Mouse (Mus musculus): Measurements from ENCODE around the gene Il18rap.
"Not testable (repeated sequence)": the region's sequence is repeated elsewhere in the genome, so short reads cannot be mapped to it uniquely, and the experiment has no call there.

The Il18rap gene

DNA sequence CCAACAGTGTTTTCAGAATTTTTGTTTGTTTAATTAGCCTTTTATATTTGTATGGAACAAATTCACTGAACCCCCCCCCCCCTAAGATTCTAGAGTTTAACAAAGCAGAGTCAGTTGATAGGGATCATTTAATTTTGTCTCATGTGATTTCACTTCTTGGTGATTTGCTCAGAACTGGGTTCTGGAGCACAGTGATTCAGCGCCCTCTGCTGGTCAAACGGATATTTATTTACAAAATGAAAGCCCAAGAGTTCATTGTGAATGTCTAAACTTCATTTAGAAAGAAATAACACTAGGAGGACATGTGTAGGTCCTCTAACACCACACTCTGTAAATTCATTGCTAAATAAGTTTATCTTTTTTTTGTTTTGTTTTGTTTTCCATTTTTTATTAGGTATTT is 29.5 kb downstream of the Il18rap start:
- peak; percentile 90 for DNase-seq (ENCODE audit: low read depth, low spot score)

DNA sequence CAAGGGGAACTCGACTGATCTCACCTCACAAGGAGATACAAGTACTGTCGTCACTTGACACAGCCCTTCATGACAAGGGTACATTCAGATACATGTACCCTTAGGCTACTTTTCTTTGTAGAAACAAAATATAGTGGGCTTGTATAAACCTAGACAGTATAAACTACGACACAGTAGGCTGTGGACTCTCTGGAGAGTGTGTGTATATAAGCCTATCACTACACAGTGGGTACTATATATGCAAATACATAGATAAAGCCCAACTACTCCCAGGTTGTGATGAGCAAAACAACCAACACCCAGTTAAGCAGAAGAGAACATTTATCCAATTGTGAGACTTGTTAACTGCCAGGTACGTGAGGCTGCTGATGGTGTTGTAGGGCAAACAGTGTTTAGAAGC is 31.5 kb downstream of the Il18rap start:
- no peak for DNase-seq (ENCODE audit: low read depth, low spot score)

DNA sequence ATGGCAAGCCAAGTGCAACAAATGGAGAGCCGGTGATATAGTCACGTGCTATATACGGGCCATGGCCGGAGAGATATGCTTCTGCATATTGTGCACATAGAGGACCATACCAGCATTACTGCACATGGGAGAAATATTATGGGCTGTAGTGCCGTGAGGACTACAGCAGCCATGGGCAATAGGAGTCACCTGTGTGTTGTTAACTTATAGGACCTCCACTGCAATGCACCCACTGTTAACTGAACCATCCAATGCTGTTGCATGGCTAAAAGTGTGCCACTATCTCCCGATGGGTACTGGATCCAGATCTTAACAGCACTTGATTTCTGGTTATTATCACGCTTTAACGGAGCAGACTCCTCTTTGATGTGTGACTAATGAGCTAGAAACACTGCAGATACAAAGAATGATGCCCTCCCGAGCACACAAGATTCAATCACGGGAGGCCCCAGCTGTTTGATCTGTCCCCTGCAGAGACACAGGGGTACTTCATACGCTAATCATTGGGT is 32.0 kb downstream of the Il18rap start:
- no peak for DNase-seq (ENCODE audit: low read depth, low spot score)

DNA sequence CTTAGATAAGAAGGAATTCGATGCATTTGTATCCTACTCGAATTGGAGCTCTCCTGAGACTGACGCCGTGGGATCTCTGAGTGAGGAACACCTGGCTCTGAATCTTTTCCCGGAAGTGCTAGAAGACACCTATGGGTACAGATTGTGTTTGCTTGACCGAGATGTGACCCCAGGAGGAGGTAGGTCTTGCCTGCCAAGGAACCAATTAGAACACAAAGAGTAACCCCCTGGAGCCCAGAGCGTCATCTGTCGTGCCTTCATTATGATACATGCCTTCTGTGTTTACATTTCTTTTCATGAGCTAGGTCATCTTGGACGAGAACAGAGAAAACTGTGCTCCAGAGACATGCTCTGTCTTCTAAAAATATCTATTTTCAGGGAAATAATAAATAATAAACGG is 32.6 kb downstream of the Il18rap start:
- no peak for DNase-seq (ENCODE audit: low read depth, low spot score)

DNA sequence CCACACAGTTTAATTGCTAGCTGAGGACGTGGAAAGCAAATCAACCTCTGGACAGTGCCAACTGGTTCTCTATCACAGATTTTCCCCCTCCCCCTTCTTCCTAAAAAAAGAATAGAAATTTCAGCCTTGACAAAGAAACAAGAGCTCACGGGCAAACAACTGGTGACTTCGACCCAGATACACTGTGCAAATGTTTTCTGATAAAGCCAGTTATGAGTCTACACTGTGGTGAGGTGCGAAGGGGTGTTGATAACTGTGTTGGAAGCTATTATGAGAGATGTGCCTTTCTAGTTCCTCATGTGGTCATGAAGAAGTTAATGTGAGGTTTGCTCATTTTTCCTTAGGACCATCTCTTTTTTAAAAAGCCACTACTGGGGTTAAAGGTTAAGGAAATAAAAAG is 54.2 kb downstream of the Il18rap start:
- no peak for DNase-seq (ENCODE audit: low read depth, low spot score)

DNA sequence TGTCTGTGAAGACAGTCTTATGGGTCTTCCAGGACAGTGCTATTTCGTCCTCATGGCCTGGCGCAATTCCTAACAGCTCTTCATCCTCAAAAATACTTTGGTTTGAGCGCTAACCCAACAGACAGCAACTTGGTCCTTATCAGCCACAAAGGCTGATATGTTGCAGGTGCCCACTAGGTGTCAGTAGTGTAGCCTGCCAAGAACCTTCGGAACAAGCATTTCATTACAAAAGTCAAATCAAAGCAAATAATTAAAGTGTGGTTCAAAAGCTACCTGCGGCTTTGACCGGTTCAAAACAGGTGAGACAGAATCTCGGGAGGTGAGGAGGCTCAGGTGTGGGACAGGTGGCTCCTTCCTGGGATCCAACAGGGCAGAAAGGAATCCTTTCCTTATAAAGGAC is 64.6 kb downstream of the Il18rap start, which contains the start of gene Slc9a4:
Gene Slc9a4, plus strand, starts transcription at position 298 of the 400 bp plus-strand sequence.
- DNase-seq (ENCODE audit: low read depth, low spot score), result peak; percentile 64

DNA sequence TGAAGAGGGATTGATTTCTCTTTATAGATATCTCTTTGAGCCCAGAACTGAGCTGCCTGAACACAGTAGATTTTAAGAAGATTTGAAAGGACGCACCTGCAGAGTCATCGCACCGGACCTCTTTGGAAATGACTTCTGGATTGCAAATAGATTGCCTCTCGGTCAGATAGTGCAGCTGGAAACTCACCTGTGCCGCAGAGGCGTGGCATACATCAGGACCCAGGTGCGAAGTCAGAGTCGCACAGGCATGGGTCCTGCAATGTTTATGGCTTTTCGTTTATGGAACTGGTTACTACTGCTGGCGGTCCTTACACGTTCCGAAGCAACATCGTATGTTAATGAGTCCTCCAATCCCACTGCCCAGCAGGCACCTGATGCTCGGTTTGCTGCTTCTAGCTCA is 65.1 kb downstream of the Il18rap start:
- no peak for DNase-seq (ENCODE audit: low read depth, low spot score)

DNA sequence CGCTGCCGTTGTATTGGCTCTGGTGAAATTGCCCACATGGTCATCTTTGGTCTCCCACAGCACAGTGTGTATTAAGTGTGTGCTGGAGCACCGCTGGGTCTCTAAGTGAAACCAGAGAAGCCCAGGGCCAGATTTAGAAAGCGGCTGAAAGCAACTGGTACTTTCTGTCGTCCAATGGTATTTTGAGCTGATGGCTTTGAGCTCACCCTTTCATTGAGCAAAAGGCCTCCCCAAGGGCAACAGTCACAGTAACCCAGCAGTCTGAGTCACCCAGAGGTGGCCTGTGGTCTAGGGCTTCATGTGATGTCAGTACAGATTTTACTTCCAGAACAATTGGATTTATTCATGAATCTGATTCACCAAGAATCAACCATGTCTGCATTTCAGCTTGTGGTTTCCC is 71.6 kb downstream of the Il18rap start:
- DNase-seq (ENCODE audit: low read depth, low spot score), result peak; percentile 82

DNA sequence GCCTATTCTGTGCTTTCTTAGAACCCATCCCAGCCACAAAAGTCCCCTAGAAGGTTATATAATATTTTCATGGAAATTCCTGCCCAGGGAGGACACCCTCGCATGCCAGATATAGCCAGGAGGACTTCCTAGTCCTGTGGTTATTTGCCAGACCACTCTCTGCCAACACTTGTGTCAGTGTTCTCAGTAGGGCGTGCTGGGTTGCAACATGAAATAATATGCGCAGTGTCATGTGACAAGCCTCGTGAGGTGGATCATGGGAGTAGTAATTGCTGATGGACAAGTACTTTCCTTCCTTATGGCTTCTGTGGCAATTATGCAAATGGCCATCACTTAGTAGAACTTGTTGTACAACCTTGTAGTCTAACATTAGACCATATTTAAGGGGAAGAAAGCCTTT is 75.8 kb downstream of the Il18rap start:
- DNase-seq (ENCODE audit: low read depth, low spot score), result no peak

DNA sequence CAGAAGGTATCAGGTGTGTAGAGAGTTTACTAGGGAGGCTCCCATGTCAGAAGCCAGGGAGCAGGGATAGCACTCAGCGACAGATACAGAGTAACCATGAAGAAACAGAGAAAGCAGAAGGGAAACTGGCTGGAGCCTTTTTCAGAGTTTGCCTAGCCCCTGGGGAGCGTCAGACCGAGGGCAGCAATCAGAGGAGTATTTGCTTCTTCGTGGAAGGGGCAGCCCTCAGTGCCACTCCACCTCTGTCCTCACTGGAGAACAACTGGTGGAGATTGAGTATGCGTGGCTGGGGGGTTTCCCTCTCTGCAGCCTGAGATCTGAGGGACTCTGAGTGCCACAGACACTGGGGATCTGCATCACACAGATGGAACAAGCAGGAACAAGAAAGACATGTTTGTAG is 82.7 kb downstream of the Il18rap start:
- no peak for DNase-seq (ENCODE audit: low read depth, low spot score)

DNA sequence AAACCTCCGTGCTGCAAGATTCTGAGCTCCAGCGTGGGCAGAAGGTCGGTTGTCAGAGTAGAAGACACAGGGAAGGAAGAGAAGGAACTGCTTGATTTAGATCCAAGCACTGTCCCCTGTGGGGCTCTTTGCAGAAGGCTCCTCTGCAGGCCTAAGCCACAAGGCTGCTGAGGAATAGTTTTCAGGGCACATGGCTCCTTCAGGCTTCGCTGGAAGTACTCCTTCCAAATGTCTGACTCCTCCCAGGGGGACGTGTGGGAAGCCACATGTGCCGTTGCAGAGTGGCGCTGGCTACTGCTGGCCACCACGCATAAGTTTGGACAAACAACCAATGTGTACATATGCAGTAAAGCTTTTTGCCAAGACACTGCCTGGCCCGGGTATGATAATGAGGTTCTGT is 84.5 kb downstream of the Il18rap start:
- not testable (repeated sequence) for DNase-seq (ENCODE audit: low read depth, low spot score)

DNA sequence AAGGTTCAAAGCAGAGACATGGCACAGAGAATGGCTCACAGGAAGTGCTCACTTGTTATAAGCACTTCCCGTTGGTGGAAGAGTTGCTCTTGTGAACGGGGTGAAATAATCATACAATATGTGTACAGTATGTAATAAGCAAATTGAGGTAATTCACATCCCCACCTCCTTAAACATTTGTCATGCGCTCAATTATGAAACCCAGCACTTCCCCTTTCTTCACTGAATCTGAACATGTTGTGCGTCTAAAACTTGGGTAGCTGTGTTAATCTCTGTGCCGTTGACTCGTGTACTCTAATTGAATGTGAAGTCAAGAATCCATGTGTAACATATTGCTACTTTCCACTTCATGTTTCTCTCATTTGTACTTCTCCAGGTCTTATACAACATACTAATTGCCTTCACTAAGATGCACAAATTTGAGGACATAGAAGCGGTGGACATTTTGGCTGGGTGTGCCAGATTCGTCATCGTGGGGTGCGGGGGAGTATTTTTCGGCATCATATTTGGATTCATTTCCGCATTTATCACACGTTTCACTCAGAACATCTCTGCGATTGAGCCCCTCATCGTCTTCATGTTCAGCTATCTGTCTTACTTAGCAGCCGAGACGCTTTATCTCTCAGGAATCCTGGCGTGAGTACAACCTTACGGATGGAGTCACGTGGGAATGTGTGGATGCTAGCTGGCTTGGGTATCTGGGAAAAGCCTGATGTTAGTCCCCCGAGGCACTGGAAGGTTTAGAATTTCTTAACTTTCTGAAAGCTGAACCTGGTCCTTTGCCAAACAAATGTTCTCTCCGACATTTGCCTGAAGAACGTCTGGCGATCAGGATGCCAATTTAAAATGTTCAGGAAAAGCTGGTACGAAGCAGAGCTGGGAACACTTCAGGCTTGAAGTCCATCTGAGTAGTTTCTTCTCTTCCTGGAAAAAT is 85.5 kb downstream of the Il18rap start:
- peak; percentile 72 for DNase-seq (ENCODE audit: low read depth, low spot score)
